Mouse (Mus musculus) adrenal gland, adult 8-10 months (tissue): ENCODE results near the gene Eefsec. TPM values are rescaled to one million over a fixed set of nuclear protein-coding genes. Genes with fewer than 3 reads are reported as not detected.
A peak's percentile ranks its signal among the peaks of the same experiment; 100 is the strongest.

Source experiments
- DNase-seq: peaks from one replicate; pipeline ENCODE4 v3.0.0; 2022
- total RNA-seq, 4 experiments: library from RNA; stranded (reverse); gene quantifications; 2 replicates each; pipeline ENCODE4 v1.2.4; 2022

Eefsec gene
- total RNA-seq, 4 experiments from 2014 or later, result 17.7 to 22.6 (median 19.1) TPM

- no peak for DNase-seq
Observed at GRCm38 (mm10) chr6:88340761-88341160, 105.6 kb downstream of the Eefsec start.

GRCm38 (mm10) chr6:88329336-88329735 is 117.0 kb downstream of the Eefsec start:
- DNase-seq, result no peak

DNA sequence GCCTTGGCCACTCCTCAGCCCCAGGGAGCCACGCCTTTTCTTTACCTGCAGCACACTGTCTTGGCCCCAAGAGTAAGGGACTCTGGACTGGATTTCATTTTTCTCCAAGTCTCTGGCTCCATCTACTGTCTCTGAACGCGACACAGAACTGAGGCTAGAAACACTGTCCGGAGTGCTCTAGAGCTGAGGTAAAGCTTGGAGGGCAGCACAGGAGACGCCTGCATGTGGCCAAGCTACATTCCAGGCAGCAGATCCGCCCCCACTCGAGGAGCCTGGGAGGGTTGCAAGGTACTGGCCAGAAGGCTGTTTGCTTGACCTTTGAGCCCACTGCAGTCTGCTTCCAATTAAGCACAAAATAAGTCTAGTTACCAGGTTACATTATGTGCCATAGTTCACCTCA is 124.5 kb downstream of the Eefsec start:
- no peak for DNase-seq

- no peak for DNase-seq
Observed at GRCm38 (mm10) chr6:88321253-88321652, 125.1 kb downstream of the Eefsec start.

- DNase-seq, result peak; percentile 24
Observed at GRCm38 (mm10) chr6:88319735-88320134, 126.6 kb downstream of the Eefsec start.

- DNase-seq, result no peak
Observed at GRCm38 (mm10) chr6:88315295-88315694, 131.0 kb downstream of the Eefsec start.

DNA sequence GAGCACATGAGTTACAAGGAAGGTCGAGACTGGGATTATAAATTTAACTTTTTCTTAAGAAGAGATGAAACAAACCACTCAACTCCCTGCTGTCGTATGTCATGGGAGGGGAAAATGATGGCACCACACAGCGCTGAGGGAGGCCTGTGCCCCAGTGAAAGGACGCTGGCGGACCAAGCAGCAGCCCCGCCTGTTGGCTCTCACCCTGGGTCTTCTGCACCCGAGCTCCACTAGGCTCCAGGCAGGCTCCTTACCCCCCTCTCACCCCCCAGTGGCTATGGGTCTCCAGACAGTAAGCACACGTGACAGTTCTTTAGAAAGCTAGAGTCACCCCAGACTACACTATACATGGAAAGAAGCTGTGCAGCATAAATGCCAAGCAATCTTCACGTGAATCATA is 132.4 kb downstream of the Eefsec start:
- no peak for DNase-seq

DNA sequence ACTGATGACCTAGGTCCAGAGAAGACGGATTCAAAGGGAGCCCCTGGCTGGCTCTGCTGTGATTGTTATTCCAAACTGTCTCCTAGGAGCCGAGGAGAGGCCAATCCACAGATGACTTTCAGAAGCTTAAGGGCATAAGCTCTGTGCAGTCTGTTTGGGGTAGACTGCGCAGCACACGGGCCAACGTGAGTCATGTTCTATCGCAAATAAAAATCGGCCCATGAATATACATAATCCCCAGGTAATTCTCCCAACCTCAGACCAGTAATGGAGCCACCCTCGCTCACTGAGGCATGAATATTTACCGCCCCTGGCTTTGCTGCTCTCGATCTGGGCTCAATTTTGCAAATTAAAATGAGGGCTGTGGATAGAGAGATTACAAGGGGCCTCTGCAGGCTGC is 134.7 kb downstream of the Eefsec start:
- no peak for DNase-seq

DNA sequence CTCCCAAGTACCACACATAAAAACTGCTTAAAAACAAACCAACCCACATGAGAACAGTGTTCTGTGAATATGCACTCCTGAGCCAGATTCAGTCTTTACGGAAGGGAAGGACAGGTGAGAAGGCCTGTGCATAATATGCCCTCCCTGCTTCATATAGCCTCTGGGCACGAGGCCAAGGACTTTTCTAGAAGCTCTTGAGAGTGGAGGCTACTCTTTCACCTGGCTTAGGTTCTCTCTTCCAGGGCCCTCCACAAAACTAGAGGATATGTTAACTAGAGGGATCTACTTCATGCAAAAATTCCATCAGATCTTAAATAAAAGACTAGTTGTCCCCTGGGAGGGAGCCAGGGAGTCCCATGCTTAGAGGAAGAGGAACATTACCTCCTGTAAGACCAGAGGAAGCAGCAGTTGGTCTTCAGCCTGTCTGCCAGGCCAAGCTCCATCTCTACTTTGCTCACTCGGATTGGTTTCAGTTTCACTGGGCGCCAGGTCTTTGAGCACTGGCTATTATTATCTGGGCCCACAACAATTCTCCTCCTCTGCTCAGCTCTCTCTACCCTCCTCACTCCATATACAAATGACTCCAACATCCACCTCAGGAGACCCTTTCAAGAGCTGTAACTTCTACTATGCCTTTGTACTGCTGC is 140.1 kb downstream of the Eefsec start:
- DNase-seq, result no peak

DNA sequence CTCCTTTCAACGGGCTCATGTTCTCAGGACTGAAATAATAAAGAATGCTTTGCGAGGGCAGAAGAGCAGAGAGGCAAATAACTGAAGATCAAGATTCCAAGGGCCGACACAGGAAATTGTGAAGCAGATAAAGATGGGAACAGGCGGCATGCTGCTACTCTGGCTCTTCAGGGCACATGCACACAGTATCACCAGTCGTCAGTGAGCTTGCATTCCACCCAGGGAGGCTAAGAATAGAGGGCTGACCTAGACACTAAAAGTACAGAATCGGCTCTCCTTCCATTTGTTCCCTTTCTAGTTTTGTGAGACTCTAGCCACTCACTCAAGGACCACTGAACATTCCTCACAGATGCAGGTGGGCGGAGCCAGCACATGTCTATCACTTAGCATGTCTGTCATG is 145.1 kb downstream of the Eefsec start:
- DNase-seq, result no peak

DNA sequence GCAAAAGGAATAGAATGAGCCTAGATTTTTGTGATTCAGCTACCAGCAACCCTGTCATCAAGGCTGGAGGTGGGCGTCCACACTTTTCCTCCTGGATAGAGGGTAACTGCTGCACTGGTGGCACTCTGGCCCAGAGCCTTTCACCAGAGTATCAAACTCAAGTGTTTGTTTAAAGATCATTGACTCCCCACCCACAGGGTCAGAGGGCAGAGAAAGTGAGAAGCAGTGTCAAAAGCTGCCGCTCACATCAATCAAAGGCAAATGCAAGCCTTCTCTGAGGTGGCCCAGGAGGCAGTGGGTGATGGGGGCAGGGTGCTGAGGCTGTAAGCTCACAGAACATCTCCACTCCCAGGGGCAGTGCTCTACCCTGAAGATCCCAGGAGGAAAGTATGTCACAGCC is 146.8 kb downstream of the Eefsec start:
- no peak for DNase-seq

DNA sequence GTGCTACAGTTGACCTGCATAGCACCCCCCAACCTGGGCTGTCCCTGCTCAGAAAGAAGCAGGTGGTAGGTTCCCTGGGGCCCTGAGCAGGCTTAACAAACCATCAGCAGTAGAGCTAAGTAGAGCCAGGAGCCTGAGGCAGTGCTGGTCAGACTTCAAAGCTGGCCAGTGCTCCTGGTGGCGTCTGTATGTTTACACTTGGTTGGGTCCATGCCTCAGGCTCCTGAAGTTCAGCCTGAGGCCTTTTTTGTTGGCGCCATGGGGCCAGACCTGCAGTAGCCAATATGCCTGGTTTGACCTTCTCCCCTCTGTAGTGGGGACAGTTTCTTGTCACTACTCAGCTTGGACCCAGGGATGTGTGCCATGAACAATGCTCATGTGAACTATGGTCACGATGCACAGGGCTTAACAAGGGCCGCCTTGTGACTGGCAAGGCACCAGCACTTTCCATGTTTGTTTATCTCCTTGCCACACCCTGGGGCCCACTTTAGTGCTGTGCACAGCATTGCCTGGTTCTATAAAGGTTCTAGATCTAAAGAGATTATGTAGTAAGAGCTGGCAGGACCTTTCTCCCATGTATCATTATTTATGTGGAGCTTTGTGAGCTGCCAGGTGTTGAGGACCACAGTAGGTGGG is 153.9 kb downstream of the Eefsec start:
- DNase-seq, result no peak

DNA sequence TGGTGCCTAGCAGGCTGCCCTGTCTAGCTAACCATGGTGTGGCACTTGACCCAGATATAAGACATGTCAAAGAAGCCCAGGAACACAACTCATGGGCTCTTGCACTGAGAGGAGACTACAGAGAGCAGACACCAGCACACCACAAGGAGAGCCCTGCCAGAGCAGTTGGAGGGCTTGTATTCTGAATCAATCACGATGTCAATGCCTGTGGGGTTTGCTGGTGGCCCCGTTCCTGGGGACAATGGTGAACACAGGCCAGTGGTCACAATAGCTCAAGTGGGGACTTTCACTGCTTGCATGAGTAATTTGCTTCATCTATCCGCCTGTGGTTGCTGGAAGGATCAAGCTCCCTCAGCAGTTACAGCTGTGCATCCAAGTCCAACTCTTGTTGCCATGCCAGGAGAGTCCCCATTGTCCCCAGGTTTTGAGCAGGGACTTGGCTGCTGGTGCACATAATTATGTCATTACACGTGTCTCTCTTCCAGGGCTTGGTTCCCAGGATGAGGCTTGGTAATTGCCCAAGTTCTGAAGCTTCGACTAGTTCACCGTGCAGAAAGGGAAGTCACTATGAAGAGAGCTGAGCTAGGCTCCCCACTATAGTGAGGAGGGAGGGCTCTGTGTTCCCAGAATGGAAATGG is 156.1 kb downstream of the Eefsec start:
- no peak for DNase-seq

- DNase-seq, result no peak
Observed at GRCm38 (mm10) chr6:88278141-88278540, 168.2 kb downstream of the Eefsec start.

- DNase-seq, result no peak
Observed at GRCm38 (mm10) chr6:88277242-88277641, 169.1 kb downstream of the Eefsec start.

DNA sequence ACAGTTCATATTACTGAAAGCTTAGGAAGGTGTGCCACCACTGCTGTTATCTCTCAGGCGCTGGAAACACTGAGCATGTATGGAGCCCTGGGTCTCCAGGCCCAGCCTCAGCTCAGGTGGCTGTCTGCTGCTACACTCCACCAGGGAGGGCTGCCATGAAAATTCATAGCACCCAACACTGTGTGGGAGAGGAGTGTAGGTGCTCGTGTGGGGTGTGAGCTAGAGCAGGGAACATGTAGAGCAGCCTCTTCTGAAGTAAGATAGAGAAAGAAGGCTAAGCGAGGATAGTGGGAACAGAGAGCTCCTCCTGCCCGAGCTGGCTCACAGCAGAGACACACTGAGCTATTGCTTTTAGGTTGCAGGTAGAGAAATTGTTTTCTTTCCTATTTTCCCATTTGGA is 170.1 kb downstream of the Eefsec start:
- no peak for DNase-seq

- DNase-seq, result no peak
Observed at GRCm38 (mm10) chr6:88274623-88275022, 171.7 kb downstream of the Eefsec start.

GRCm38 (mm10) chr6:88267970-88268369 is 178.4 kb downstream of the Eefsec start:
- no peak for DNase-seq

DNA sequence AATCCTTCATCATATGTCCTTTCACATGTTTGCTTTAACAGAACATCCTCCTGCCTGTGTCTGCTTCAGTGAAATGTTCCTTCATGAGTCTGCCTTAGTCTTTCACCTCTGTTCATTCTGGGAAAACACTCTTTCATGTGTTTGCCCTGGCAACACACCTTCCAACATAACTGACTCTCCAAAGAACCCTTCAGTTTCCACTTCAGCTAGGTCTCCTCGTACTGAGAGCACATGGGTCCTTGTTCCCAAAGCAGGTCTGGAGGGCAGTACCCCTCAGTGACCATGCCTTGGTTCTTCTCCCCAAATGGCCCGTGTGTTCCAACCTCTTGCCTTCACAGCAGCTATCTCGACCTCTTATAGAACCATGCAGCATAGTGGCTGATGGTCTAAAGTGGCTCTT is 179.3 kb downstream of the Eefsec start:
- DNase-seq, result no peak

DNA sequence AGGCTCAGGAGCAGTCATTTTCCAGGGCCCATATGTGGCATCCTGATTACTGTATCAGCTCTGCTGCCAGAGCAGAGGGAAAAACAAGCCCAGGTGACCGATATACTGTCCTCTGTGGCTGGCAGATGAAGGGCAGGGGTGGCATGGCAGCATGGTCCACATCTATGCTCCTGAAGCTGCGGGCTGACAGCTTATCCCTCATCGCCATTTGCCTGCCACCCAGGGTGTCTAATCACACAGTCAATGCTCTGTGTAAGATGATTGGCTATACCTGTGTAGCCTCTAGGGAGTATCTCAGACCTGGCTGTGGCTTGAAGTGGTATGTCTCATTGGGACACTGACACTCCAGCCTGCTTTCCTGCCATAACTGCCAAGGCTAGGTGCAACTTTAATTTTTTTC is 180.3 kb downstream of the Eefsec start:
- no peak for DNase-seq

GRCm38 (mm10) chr6:88265355-88265754 is 181.0 kb downstream of the Eefsec start:
- no peak for DNase-seq

GRCm38 (mm10) chr6:88262160-88262559 is 184.2 kb downstream of the Eefsec start:
- DNase-seq, result no peak

- no peak for DNase-seq
Observed at GRCm38 (mm10) chr6:88260645-88261044, 185.7 kb downstream of the Eefsec start.

- no peak for DNase-seq
Observed at GRCm38 (mm10) chr6:88259621-88260020, 186.7 kb downstream of the Eefsec start.
